Mouse (Mus musculus): ENCODE measurements at regions not wholly inside any gene's neighbourhood (a gene's known extent, or its start where the extent isn't known, plus 50 kb on each side); places are given as distances from the start of the nearest gene placed in this dataset.

GRCm38 (mm10) chr9:78769168-78769567, 153.8 kb downstream of the Cd109 start:
- WGBS: 41% methylated on average over 5 of the region's 5 CpGs
- no peak overlapping the region for H3K27ac ChIP-seq

GRCm38 (mm10) chr9:78773936-78774335, 158.6 kb downstream of the Cd109 start:
- WGBS: 60% methylated on average over 3 of the region's 3 CpGs
- Histone ChIP-seq H3K4me1 (ENCODE audit: insufficient read depth, low read length) (no peaks in the 10 kb centered on the region), H3K27ac (no peak overlapping the region), H3K4me3 (ENCODE audit: low read length) (no peak overlapping the region), H3K9ac (replicated peaks; ENCODE audit: low read length) (no peak overlapping the region), H3K27me3 (ENCODE audit: insufficient read depth, low read length) (no peaks in the 10 kb centered on the region), H3K9me3 (ENCODE audit: low read length) (no peaks in the 10 kb centered on the region), H3K4me2 (ENCODE audit: low read depth, low read length) (no peak overlapping the region), H3K36me3 (ENCODE audit: insufficient read depth, low read length) (no peaks in the 10 kb centered on the region)
- TF ChIP-seq CTCF (IDR thresholded peaks at IDR 0.05; ENCODE audit: low read depth): no peak
- ATAC-seq (no peak), DNase-seq (ENCODE audit: low spot score) (no peak)

More at GRCm38 (mm10) chr9:78769168-78769567, 153.8 kb downstream of the Cd109 start:
- Histone ChIP-seq H3K9ac (replicated peaks; ENCODE audit: low read length) (no peak overlapping the region), H3K4me1 (ENCODE audit: insufficient read depth, low read length) (no peaks in the 10 kb centered on the region), H3K9me3 (ENCODE audit: low read length) (no peaks in the 10 kb centered on the region), H3K27me3 (ENCODE audit: insufficient read depth, low read length) (no peaks in the 10 kb centered on the region), H3K4me2 (ENCODE audit: low read depth, low read length) (no peak overlapping the region), H3K4me3 (ENCODE audit: low read length) (no peak overlapping the region), H3K36me3 (ENCODE audit: insufficient read depth, low read length) (no peaks in the 10 kb centered on the region)
- DNase-seq (ENCODE audit: low spot score) (peak; percentile 81), ATAC-seq (no peak)
- peak; percentile 66 for TF ChIP-seq CTCF (IDR thresholded peaks at IDR 0.05; ENCODE audit: low read depth)

- H3K27ac ChIP-seq: no peak overlapping the region
- ATAC-seq (no peak), DNase-seq (ENCODE audit: low spot score) (peak; percentile 78)
- H3K9me3 ChIP-seq (ENCODE audit: low read length): no peaks in the 10 kb centered on the region
- no peaks in the 10 kb centered on the region for H3K36me3 ChIP-seq (ENCODE audit: insufficient read depth, low read length)
- H3K4me1 ChIP-seq (ENCODE audit: insufficient read depth, low read length): no peaks in the 10 kb centered on the region
- no peaks in the 10 kb centered on the region for H3K27me3 ChIP-seq (ENCODE audit: insufficient read depth, low read length)
- TF ChIP-seq CTCF (IDR thresholded peaks at IDR 0.05; ENCODE audit: low read depth): peak; percentile 85
- WGBS: 17% methylated on average over 5 of the region's 5 CpGs
- H3K4me3 ChIP-seq (ENCODE audit: low read length): no peak overlapping the region
- no peak overlapping the region for H3K4me2 ChIP-seq (ENCODE audit: low read depth, low read length)
- H3K9ac ChIP-seq (replicated peaks; ENCODE audit: low read length): no peak overlapping the region
Observed at GRCm38 (mm10) chr9:78775462-78775861, 160.1 kb downstream of the Cd109 start.

GRCm38 (mm10) chr9:78780595-78780994, 165.2 kb downstream of the Cd109 start:
- no peaks in the 10 kb centered on the region for H3K4me1 ChIP-seq (ENCODE audit: insufficient read depth, low read length)
- no peak overlapping the region for H3K27ac ChIP-seq
- no peaks in the 10 kb centered on the region for H3K27me3 ChIP-seq (ENCODE audit: insufficient read depth, low read length)
- no peaks in the 10 kb centered on the region for H3K9me3 ChIP-seq (ENCODE audit: low read length)
- no peak for ATAC-seq
- no peak for DNase-seq (ENCODE audit: low spot score)
- no peak for TF ChIP-seq CTCF (IDR thresholded peaks at IDR 0.05; ENCODE audit: low read depth)
- H3K36me3 ChIP-seq (ENCODE audit: insufficient read depth, low read length): no peaks in the 10 kb centered on the region
- H3K4me3 ChIP-seq (ENCODE audit: low read length): no peak overlapping the region
- 96% methylated on average over 4 of the region's 4 CpGs for whole genome bisulfite sequencing
- H3K9ac ChIP-seq (replicated peaks; ENCODE audit: low read length): no peak overlapping the region
- H3K4me2 ChIP-seq (ENCODE audit: low read depth, low read length): no peak overlapping the region

GRCm38 (mm10) chr9:78782297-78782696, 167.0 kb downstream of the Cd109 start:
- WGBS: 93% methylated on average over 4 of the region's 4 CpGs
- ATAC-seq (no peak), DNase-seq (ENCODE audit: low spot score) (no peak)
- no peak overlapping the region for H3K4me2 ChIP-seq (ENCODE audit: low read depth, low read length)
- no peaks in the 10 kb centered on the region for H3K36me3 ChIP-seq (ENCODE audit: insufficient read depth, low read length)
- no peak overlapping the region for H3K4me3 ChIP-seq (ENCODE audit: low read length)
- no peaks in the 10 kb centered on the region for H3K27me3 ChIP-seq (ENCODE audit: insufficient read depth, low read length)
- TF ChIP-seq CTCF (IDR thresholded peaks at IDR 0.05; ENCODE audit: low read depth): no peak
- no peak overlapping the region for H3K27ac ChIP-seq
- H3K4me1 ChIP-seq (ENCODE audit: insufficient read depth, low read length): no peaks in the 10 kb centered on the region
- H3K9ac ChIP-seq (replicated peaks; ENCODE audit: low read length): no peak overlapping the region
- no peaks in the 10 kb centered on the region for H3K9me3 ChIP-seq (ENCODE audit: low read length)

GRCm38 (mm10) chr9:78782860-78783259, 167.5 kb downstream of the Cd109 start:
- no peak for TF ChIP-seq CTCF (IDR thresholded peaks at IDR 0.05; ENCODE audit: low read depth)
- ATAC-seq (no peak), DNase-seq (ENCODE audit: low spot score) (no peak)
- Histone ChIP-seq H3K9me3 (ENCODE audit: low read length) (no peaks in the 10 kb centered on the region), H3K27ac (no peak overlapping the region), H3K4me2 (ENCODE audit: low read depth, low read length) (no peak overlapping the region), H3K27me3 (ENCODE audit: insufficient read depth, low read length) (no peaks in the 10 kb centered on the region), H3K9ac (replicated peaks; ENCODE audit: low read length) (no peak overlapping the region), H3K4me3 (ENCODE audit: low read length) (no peak overlapping the region), H3K4me1 (ENCODE audit: insufficient read depth, low read length) (no peaks in the 10 kb centered on the region), H3K36me3 (ENCODE audit: insufficient read depth, low read length) (no peaks in the 10 kb centered on the region)
- 69% methylated on average over 8 of the region's 8 CpGs for WGBS

- Histone ChIP-seq H3K27me3 (ENCODE audit: insufficient read depth, low read length) (no peaks in the 10 kb centered on the region), H3K4me3 (ENCODE audit: low read length) (no peak overlapping the region), H3K9me3 (ENCODE audit: low read length) (no peaks in the 10 kb centered on the region), H3K4me1 (ENCODE audit: insufficient read depth, low read length) (no peaks in the 10 kb centered on the region), H3K27ac (no peak overlapping the region), H3K36me3 (ENCODE audit: insufficient read depth, low read length) (no peaks in the 10 kb centered on the region), H3K9ac (replicated peaks; ENCODE audit: low read length) (no peak overlapping the region), H3K4me2 (ENCODE audit: low read depth, low read length) (no peak overlapping the region)
- peak; percentile 85 for TF ChIP-seq CTCF (IDR thresholded peaks at IDR 0.05; ENCODE audit: low read depth)
- DNase-seq (ENCODE audit: low spot score) (peak; percentile 89), ATAC-seq (peak; percentile 87)
- WGBS: 10% methylated on average over 1 of the region's 1 CpGs
Observed at GRCm38 (mm10) chr9:78787866-78788265, 172.5 kb downstream of the Cd109 start.
